Mouse (Mus musculus): ENCODE measurements around the gene Gm11084.

Gene Gm11084

GRCm38 (mm10) chr2:72932186-72932585, 54.3 kb downstream of the Gm11084 start:
- DNase-seq (ENCODE audit: low spot score) = no peak

- no peak for DNase-seq (ENCODE audit: low spot score)
These were observed 61.5 kb downstream of the Gm11084 start for GRCm38 (mm10) chr2:72924981-72925380.

Data from ovary, adult 18-20 months (tissue).